Mouse (Mus musculus) olfactory bulb, adult 2 months (tissue): Measurements from ENCODE around the gene Cntnap2.

Experiments used
- CTCF ChIP-seq: fragments of 200-500 bp; IDR thresholded peaks from 2 replicates; pipeline ENCODE4 v1.5.1; 2012; ENCODE audit warnings: low read depth, mild to moderate bottlenecking, low read length, moderate library complexity; ENCODE audit not compliant: insufficient read depth
- POLR2A ChIP-seq: fragments of 200-500 bp; IDR thresholded peaks from 2 replicates; pipeline ENCODE4 v1.6.1; 2012; ENCODE audit warnings: mild to moderate bottlenecking, low read depth, low read length, moderate library complexity; ENCODE audit not compliant: insufficient read depth

DNA sequence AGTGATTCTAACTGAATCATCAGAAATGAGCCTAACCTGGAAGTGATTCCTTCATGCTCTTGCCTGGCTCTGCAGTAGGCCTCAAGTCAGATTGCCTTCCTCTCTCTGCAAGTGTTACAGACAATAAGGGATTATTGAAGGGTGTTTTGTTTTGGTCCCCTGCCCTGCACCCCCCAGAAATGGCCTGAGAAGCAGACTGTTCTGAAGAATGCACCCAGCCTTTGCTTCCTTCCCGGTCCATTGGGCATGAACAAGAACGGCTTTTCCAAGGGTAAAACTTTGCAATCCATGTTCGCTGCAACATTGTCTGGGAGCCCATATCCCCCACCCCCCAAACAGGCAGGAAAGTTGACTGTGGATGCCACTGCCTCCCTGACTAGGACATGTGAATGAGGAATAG is 1704.3 kb downstream of the Cntnap2 start:
- TF ChIP-seq CTCF: no peak
- no peak for TF ChIP-seq POLR2A
